Mouse (Mus musculus) erythroblast, embryonic 14.5 days (primary cell): ENCODE data around the gene Mrpl45. TPM values are rescaled to one million over a fixed set of nuclear protein-coding genes. Genes with fewer than 3 reads are reported as not detected.
"Not testable (repeated sequence)": the region's sequence is repeated elsewhere in the genome, so short reads cannot be mapped to it uniquely, and the experiment has no call there.

Experiments used
- H3K27me3 ChIP-seq: 2 replicates; pipeline ENCODE4 v1.6.1; 2012; ENCODE audit warnings: inconsistent platforms; ENCODE audit not compliant: control insufficient read depth
- H3K36me3 ChIP-seq: 2 replicates; pipeline ENCODE4 v1.6.1; 2012; ENCODE audit warnings: mild to moderate bottlenecking, inconsistent platforms; ENCODE audit not compliant: control insufficient read depth
- H3K4me1 ChIP-seq: 2 replicates; pipeline ENCODE4 v1.6.1; 2012; ENCODE audit warnings: inconsistent platforms; ENCODE audit not compliant: control insufficient read depth
- H3K4me3 ChIP-seq: replicated peaks from 2 replicates; pipeline ENCODE3; 2012; ENCODE audit warnings: moderate library complexity, mild to moderate bottlenecking, inconsistent platforms
- H3K9me3 ChIP-seq: 2 replicates; pipeline ENCODE4 v1.6.1; 2012; ENCODE audit warnings: low read length, inconsistent platforms, mixed read lengths; ENCODE audit not compliant: control insufficient read depth
- GATA1 ChIP-seq: IDR thresholded peaks from 2 replicates; pipeline ENCODE4 v1.6.1; 2012; ENCODE audit warnings: low read length, inconsistent platforms, mixed read lengths
- TAL1 ChIP-seq: IDR thresholded peaks from 3 replicates; pipeline ENCODE4 v1.6.1; 2012; ENCODE audit warnings: low read length, inconsistent platforms, mixed read lengths
- polyA plus RNA-seq: library from polyadenylated mRNA; stranded (reverse); fragments of >175 nt; gene quantifications from 2 replicates; pipeline ENCODE4 v1.2.3, GENCODE M21; 2012

Mrpl45 gene
- polyA plus RNA-seq, 1 experiment = 0.55 TPM

GRCm38 (mm10) chr11:97352935-97353597 is 37.5 kb downstream of the Mrpl45 start:
- H3K36me3 ChIP-seq = no peaks in the 10 kb centered on the region
- H3K9me3 ChIP-seq = no peaks in the 10 kb centered on the region
- no peak overlapping the region for H3K4me3 ChIP-seq
- H3K27me3 ChIP-seq = peaks cover 18% of the 10 kb centered on the region
- H3K4me1 ChIP-seq = peaks cover 6% of the 10 kb centered on the region
- no peak for TF ChIP-seq TAL1
- TF ChIP-seq GATA1 = no peak

- no peaks in the 10 kb centered on the region for H3K9me3 ChIP-seq
- H3K36me3 ChIP-seq = no peaks in the 10 kb centered on the region
- H3K4me3 ChIP-seq = no peak overlapping the region
- H3K4me1 ChIP-seq = peaks cover 4% of the 10 kb centered on the region
- peaks cover 18% of the 10 kb centered on the region for H3K27me3 ChIP-seq
- no peak for TF ChIP-seq TAL1
- TF ChIP-seq GATA1 = no peak
Measured at GRCm38 (mm10) chr11:97354646-97355045, 39.1 kb downstream of the Mrpl45 start.

GRCm38 (mm10) chr11:97355247-97355646 is 39.7 kb downstream of the Mrpl45 start:
- Histone ChIP-seq H3K4me3 (no peak overlapping the region), H3K4me1 (no peaks in the 10 kb centered on the region; the same call in 1 of the 2 replicates), H3K9me3 (no peaks in the 10 kb centered on the region), H3K36me3 (no peaks in the 10 kb centered on the region), H3K27me3 (peaks cover 18% of the 10 kb centered on the region)
- TF ChIP-seq TAL1 (no peak), GATA1 (no peak)

- H3K27me3 ChIP-seq = peaks cover 17% of the 10 kb centered on the region
- not testable (repeated sequence) for H3K36me3 ChIP-seq, H3K4me1 ChIP-seq, H3K9me3 ChIP-seq, H3K4me3 ChIP-seq
Measured at GRCm38 (mm10) chr11:97357663-97358062, 42.1 kb downstream of the Mrpl45 start.

GRCm38 (mm10) chr11:97361948-97362648 is 46.6 kb downstream of the Mrpl45 start, which contains the start of gene Socs7:
Gene Socs7, plus strand, starts transcription at chr11:97362551.
- Histone ChIP-seq H3K4me3 (peak within 1 kb of the TSS; percentile 77), H3K27me3 (no peaks in the 10 kb centered on the region), H3K36me3 (peaks cover 5% of the 10 kb centered on the region)

GRCm38 (mm10) chr11:97362649-97362942 is 47.1 kb downstream of the Mrpl45 start:
- TF ChIP-seq GATA1 = no peak
- TF ChIP-seq TAL1 = no peak
- H3K4me1 ChIP-seq = peaks cover 41% of the 10 kb centered on the region
- no peaks in the 10 kb centered on the region for H3K27me3 ChIP-seq
- peaks cover 8% of the 10 kb centered on the region for H3K36me3 ChIP-seq
- H3K9me3 ChIP-seq = no peaks in the 10 kb centered on the region
- peak overlapping the region; percentile 77 for H3K4me3 ChIP-seq

More at GRCm38 (mm10) chr11:97361948-97362648, 46.6 kb downstream of the Mrpl45 start, which contains the start of gene Socs7:
- Histone ChIP-seq H3K9me3 (no peaks in the 10 kb centered on the region), H3K4me1 (peaks cover 39% of the 10 kb centered on the region)
- no peak for TF ChIP-seq TAL1

GRCm38 (mm10) chr11:97362943-97363643 is 47.6 kb downstream of the Mrpl45 start:
- H3K36me3 ChIP-seq = peaks cover 12% of the 10 kb centered on the region
- peaks cover 42% of the 10 kb centered on the region for H3K4me1 ChIP-seq
- TF ChIP-seq GATA1 (no peak), TAL1 (no peak)
- H3K27me3 ChIP-seq = no peaks in the 10 kb centered on the region
- no peaks in the 10 kb centered on the region for H3K9me3 ChIP-seq
- H3K4me3 ChIP-seq = peak overlapping the region; percentile 77

- Histone ChIP-seq H3K4me3 (peak overlapping the region; percentile 77), H3K27me3 (no peaks in the 10 kb centered on the region), H3K36me3 (peaks cover 17% of the 10 kb centered on the region), H3K9me3 (no peaks in the 10 kb centered on the region), H3K4me1 (peaks cover 44% of the 10 kb centered on the region)
- no peak for TF ChIP-seq TAL1
- TF ChIP-seq GATA1 = no peak; the same call in 1 of the 2 replicates
Measured at GRCm38 (mm10) chr11:97363644-97363995, 48.1 kb downstream of the Mrpl45 start.

- H3K4me3 ChIP-seq = no peak overlapping the region
- H3K36me3 ChIP-seq = peaks cover 20% of the 10 kb centered on the region
- no peak for TF ChIP-seq TAL1
- TF ChIP-seq GATA1 = no peak
- no peaks in the 10 kb centered on the region for H3K9me3 ChIP-seq
- H3K4me1 ChIP-seq = peaks cover 45% of the 10 kb centered on the region
- no peaks in the 10 kb centered on the region for H3K27me3 ChIP-seq
Measured at GRCm38 (mm10) chr11:97365556-97365955, 50.0 kb downstream of the Mrpl45 start.

GRCm38 (mm10) chr11:97368501-97368900 is 53.0 kb downstream of the Mrpl45 start:
- H3K9me3 ChIP-seq = no peaks in the 10 kb centered on the region
- H3K36me3 ChIP-seq = peaks cover 35% of the 10 kb centered on the region
- H3K4me1 ChIP-seq = peaks cover 31% of the 10 kb centered on the region
- no peak for TF ChIP-seq TAL1
- no peak for TF ChIP-seq GATA1
- no peaks in the 10 kb centered on the region for H3K27me3 ChIP-seq
- H3K4me3 ChIP-seq = no peak overlapping the region
